Mouse (Mus musculus): Measurements from ENCODE around the gene B3galnt2. TPM values are rescaled to one million over a fixed set of nuclear protein-coding genes. Genes with fewer than 3 reads are reported as not detected.

Gene B3galnt2
- polyA plus RNA-seq, 1 experiment from 2014 or later, result 49.4 TPM

- no peak overlapping the region for H3K4me3 ChIP-seq (ENCODE audit: low read depth, low read length)
- no peak overlapping the region for H3K27ac ChIP-seq (replicated peaks; ENCODE audit: low read depth, low read length)
- H3K4me1 ChIP-seq (ENCODE audit: control insufficient read depth, insufficient read depth, low read length), result no peaks in the 10 kb centered on the region
- no peaks in the 10 kb centered on the region for H3K9me3 ChIP-seq (ENCODE audit: control insufficient read depth, low read length)
- H3K27me3 ChIP-seq (ENCODE audit: control insufficient read depth, insufficient read depth, low read length), result no peaks in the 10 kb centered on the region
- H3K36me3 ChIP-seq (ENCODE audit: control insufficient read depth, insufficient read depth, low read length), result peaks cover 4% of the 10 kb centered on the region
- WGBS, result 78% methylated on average over 3 of the region's 3 CpGs
- ATAC-seq (ENCODE audit: insufficient number of reproducible peaks, low FRiP score, low TSS enrichment, low read depth), result no peak
- H3K4me2 ChIP-seq (ENCODE audit: low read depth, severe bottlenecking), result no peak overlapping the region
- no peak overlapping the region for H3K9ac ChIP-seq (ENCODE audit: low read length)
- DNase-seq (ENCODE audit: low spot score), result no peak
Observed at GRCm38 (mm10) chr13:13993041-13993440, 38.8 kb downstream of the B3galnt2 start.

GRCm38 (mm10) chr13:13995046-13995445 is 40.8 kb downstream of the B3galnt2 start:
- H3K4me3 ChIP-seq (ENCODE audit: low read depth, low read length), result no peak overlapping the region
- no peak for DNase-seq (ENCODE audit: low spot score)
- 90% methylated on average over 5 of the region's 5 CpGs for WGBS
- no peak for ATAC-seq (ENCODE audit: insufficient number of reproducible peaks, low FRiP score, low TSS enrichment, low read depth)
- H3K9ac ChIP-seq (ENCODE audit: low read length), result no peak overlapping the region
- H3K27ac ChIP-seq (replicated peaks; ENCODE audit: low read depth, low read length), result no peak overlapping the region
- no peak overlapping the region for H3K4me2 ChIP-seq (ENCODE audit: low read depth, severe bottlenecking)
- no peaks in the 10 kb centered on the region for H3K9me3 ChIP-seq (ENCODE audit: control insufficient read depth, low read length)
- peaks cover 7% of the 10 kb centered on the region for H3K36me3 ChIP-seq (ENCODE audit: control insufficient read depth, insufficient read depth, low read length)
- H3K4me1 ChIP-seq (ENCODE audit: control insufficient read depth, insufficient read depth, low read length), result no peaks in the 10 kb centered on the region
- no peaks in the 10 kb centered on the region for H3K27me3 ChIP-seq (ENCODE audit: control insufficient read depth, insufficient read depth, low read length)

GRCm38 (mm10) chr13:13997476-13997875 is 43.2 kb downstream of the B3galnt2 start:
- 93% methylated on average over 5 of the region's 5 CpGs for WGBS
- H3K4me2 ChIP-seq (ENCODE audit: low read depth, severe bottlenecking), result no peak overlapping the region
- peaks cover 4% of the 10 kb centered on the region for H3K36me3 ChIP-seq (ENCODE audit: control insufficient read depth, insufficient read depth, low read length)
- H3K27ac ChIP-seq (replicated peaks; ENCODE audit: low read depth, low read length), result no peak overlapping the region
- no peak for ATAC-seq (ENCODE audit: insufficient number of reproducible peaks, low FRiP score, low TSS enrichment, low read depth)
- no peaks in the 10 kb centered on the region for H3K27me3 ChIP-seq (ENCODE audit: control insufficient read depth, insufficient read depth, low read length)
- no peak overlapping the region for H3K9ac ChIP-seq (ENCODE audit: low read length)
- no peak overlapping the region for H3K4me3 ChIP-seq (ENCODE audit: low read depth, low read length)
- no peaks in the 10 kb centered on the region for H3K4me1 ChIP-seq (ENCODE audit: control insufficient read depth, insufficient read depth, low read length)
- H3K9me3 ChIP-seq (ENCODE audit: control insufficient read depth, low read length), result no peaks in the 10 kb centered on the region
- no peak for DNase-seq (ENCODE audit: low spot score)

- H3K4me2 ChIP-seq (ENCODE audit: low read depth, severe bottlenecking), result no peak overlapping the region
- DNase-seq (ENCODE audit: low spot score) (no peak), ATAC-seq (ENCODE audit: insufficient number of reproducible peaks, low FRiP score, low TSS enrichment, low read depth) (no peak)
- H3K9me3 ChIP-seq (ENCODE audit: control insufficient read depth, low read length), result no peaks in the 10 kb centered on the region
- H3K27me3 ChIP-seq (ENCODE audit: control insufficient read depth, insufficient read depth, low read length), result no peaks in the 10 kb centered on the region
- no peak overlapping the region for H3K27ac ChIP-seq (replicated peaks; ENCODE audit: low read depth, low read length)
- no peak overlapping the region for H3K9ac ChIP-seq (ENCODE audit: low read length)
- no peaks in the 10 kb centered on the region for H3K4me1 ChIP-seq (ENCODE audit: control insufficient read depth, insufficient read depth, low read length)
- no peak overlapping the region for H3K4me3 ChIP-seq (ENCODE audit: low read depth, low read length)
- 94% methylated on average over 2 of the region's 2 CpGs for WGBS
- H3K36me3 ChIP-seq (ENCODE audit: control insufficient read depth, insufficient read depth, low read length), result peaks cover 12% of the 10 kb centered on the region
Observed at GRCm38 (mm10) chr13:14002706-14003105, 48.4 kb downstream of the B3galnt2 start.

- H3K9ac ChIP-seq (ENCODE audit: low read length), result no peak overlapping the region
- no peak overlapping the region for H3K4me3 ChIP-seq (ENCODE audit: low read depth, low read length)
- H3K27me3 ChIP-seq (ENCODE audit: control insufficient read depth, insufficient read depth, low read length), result no peaks in the 10 kb centered on the region
- no peak for ATAC-seq (ENCODE audit: insufficient number of reproducible peaks, low FRiP score, low TSS enrichment, low read depth)
- WGBS, result 87% methylated on average over 4 of the region's 4 CpGs
- DNase-seq (ENCODE audit: low spot score), result no peak
- H3K36me3 ChIP-seq (ENCODE audit: control insufficient read depth, insufficient read depth, low read length), result peaks cover 11% of the 10 kb centered on the region; the same call in 1 of the 2 replicates
- H3K4me2 ChIP-seq (ENCODE audit: low read depth, severe bottlenecking), result no peak overlapping the region
- no peak overlapping the region for H3K27ac ChIP-seq (replicated peaks; ENCODE audit: low read depth, low read length)
- no peaks in the 10 kb centered on the region for H3K9me3 ChIP-seq (ENCODE audit: control insufficient read depth, low read length)
- no peaks in the 10 kb centered on the region for H3K4me1 ChIP-seq (ENCODE audit: control insufficient read depth, insufficient read depth, low read length)
Observed at GRCm38 (mm10) chr13:14004086-14004485, 49.8 kb downstream of the B3galnt2 start.

- Histone ChIP-seq H3K4me3 (ENCODE audit: low read depth, low read length) (no peak overlapping the region), H3K36me3 (ENCODE audit: control insufficient read depth, insufficient read depth, low read length) (peaks cover 11% of the 10 kb centered on the region; the same call in 1 of the 2 replicates), H3K4me2 (ENCODE audit: low read depth, severe bottlenecking) (no peak overlapping the region), H3K27me3 (ENCODE audit: control insufficient read depth, insufficient read depth, low read length) (no peaks in the 10 kb centered on the region), H3K27ac (replicated peaks; ENCODE audit: low read depth, low read length) (no peak overlapping the region), H3K9ac (ENCODE audit: low read length) (no peak overlapping the region), H3K9me3 (ENCODE audit: control insufficient read depth, low read length) (no peaks in the 10 kb centered on the region), H3K4me1 (ENCODE audit: control insufficient read depth, insufficient read depth, low read length) (no peaks in the 10 kb centered on the region)
- WGBS, result 91% methylated on average over 5 of the region's 5 CpGs
- DNase-seq (ENCODE audit: low spot score) (no peak), ATAC-seq (ENCODE audit: insufficient number of reproducible peaks, low FRiP score, low TSS enrichment, low read depth) (no peak)
Observed at GRCm38 (mm10) chr13:14004999-14005398, 50.7 kb downstream of the B3galnt2 start.

- H3K4me2 ChIP-seq (ENCODE audit: low read depth, severe bottlenecking), result no peak overlapping the region
- H3K4me1 ChIP-seq (ENCODE audit: control insufficient read depth, insufficient read depth, low read length), result no peaks in the 10 kb centered on the region
- H3K9me3 ChIP-seq (ENCODE audit: control insufficient read depth, low read length), result no peaks in the 10 kb centered on the region
- no peak overlapping the region for H3K4me3 ChIP-seq (ENCODE audit: low read depth, low read length)
- H3K27ac ChIP-seq (replicated peaks; ENCODE audit: low read depth, low read length), result no peak overlapping the region
- DNase-seq (ENCODE audit: low spot score), result no peak
- no peak for ATAC-seq (ENCODE audit: insufficient number of reproducible peaks, low FRiP score, low TSS enrichment, low read depth)
- no peaks in the 10 kb centered on the region for H3K27me3 ChIP-seq (ENCODE audit: control insufficient read depth, insufficient read depth, low read length)
- H3K9ac ChIP-seq (ENCODE audit: low read length), result no peak overlapping the region
- WGBS, result 78% methylated on average over 2 of the region's 2 CpGs
- H3K36me3 ChIP-seq (ENCODE audit: control insufficient read depth, insufficient read depth, low read length), result peaks cover 11% of the 10 kb centered on the region; the same call in 1 of the 2 replicates
Observed at GRCm38 (mm10) chr13:14006056-14006455, 51.8 kb downstream of the B3galnt2 start.

- H3K4me3 ChIP-seq (ENCODE audit: low read depth, low read length), result no peak overlapping the region
- no peaks in the 10 kb centered on the region for H3K9me3 ChIP-seq (ENCODE audit: control insufficient read depth, low read length)
- H3K27me3 ChIP-seq (ENCODE audit: control insufficient read depth, insufficient read depth, low read length), result no peaks in the 10 kb centered on the region
- WGBS, result 93% methylated on average over 4 of the region's 4 CpGs
- no peak overlapping the region for H3K9ac ChIP-seq (ENCODE audit: low read length)
- ATAC-seq (ENCODE audit: insufficient number of reproducible peaks, low FRiP score, low TSS enrichment, low read depth) (no peak), DNase-seq (ENCODE audit: low spot score) (no peak)
- H3K27ac ChIP-seq (replicated peaks; ENCODE audit: low read depth, low read length), result no peak overlapping the region
- H3K4me2 ChIP-seq (ENCODE audit: low read depth, severe bottlenecking), result no peak overlapping the region
- no peaks in the 10 kb centered on the region for H3K4me1 ChIP-seq (ENCODE audit: control insufficient read depth, insufficient read depth, low read length)
- H3K36me3 ChIP-seq (ENCODE audit: control insufficient read depth, insufficient read depth, low read length), result peaks cover 3% of the 10 kb centered on the region; the same call in 1 of the 2 replicates
Observed at GRCm38 (mm10) chr13:14011454-14011995, 57.3 kb downstream of the B3galnt2 start.

GRCm38 (mm10) chr13:14014001-14014400 is 59.7 kb downstream of the B3galnt2 start:
- Histone ChIP-seq H3K4me1 (ENCODE audit: control insufficient read depth, insufficient read depth, low read length) (no peaks in the 10 kb centered on the region), H3K36me3 (ENCODE audit: control insufficient read depth, insufficient read depth, low read length) (no peaks in the 10 kb centered on the region; the same call in 1 of the 2 replicates), H3K9me3 (ENCODE audit: control insufficient read depth, low read length) (no peaks in the 10 kb centered on the region), H3K4me2 (ENCODE audit: low read depth, severe bottlenecking) (no peak overlapping the region), H3K4me3 (ENCODE audit: low read depth, low read length) (no peak overlapping the region), H3K27me3 (ENCODE audit: control insufficient read depth, insufficient read depth, low read length) (no peaks in the 10 kb centered on the region), H3K9ac (ENCODE audit: low read length) (no peak overlapping the region), H3K27ac (replicated peaks; ENCODE audit: low read depth, low read length) (no peak overlapping the region)
- WGBS, result 92% methylated on average over 2 of the region's 2 CpGs
- ATAC-seq (ENCODE audit: insufficient number of reproducible peaks, low FRiP score, low TSS enrichment, low read depth), result no peak
- DNase-seq (ENCODE audit: low spot score), result no peak

Data from limb, embryonic 11.5 days (tissue).